Mouse (Mus musculus) heart, adult 2 months (tissue): ENCODE data around the gene Rrp9. TPM values are rescaled to one million over a fixed set of nuclear protein-coding genes. Genes with fewer than 3 reads are reported as not detected.
"Not testable (repeated sequence)": the region's sequence is repeated elsewhere in the genome, so short reads cannot be mapped to it uniquely, and the experiment has no call there.

Source experiments
- DNase-seq, 2 experiments: peaks; one replicate each; pipeline ENCODE4 v3.0.0; 2021
- H3K27ac ChIP-seq: fragments of 200-600 bp; 2 replicates; pipeline ENCODE4 v1.8.1; 2022
- H3K27me3 ChIP-seq: fragments of 200-500 bp; 2 replicates; pipeline ENCODE4 v1.6.1; 2012; ENCODE audit warnings: mild to moderate bottlenecking, low read length, inconsistent platforms, mixed read lengths; ENCODE audit not compliant: control insufficient read depth, insufficient read depth
- H3K36me3 ChIP-seq: fragments of 200-500 bp; 2 replicates; pipeline ENCODE4 v1.6.1; 2012; ENCODE audit warnings: low read length, inconsistent platforms; ENCODE audit not compliant: control insufficient read depth, insufficient read depth
- H3K4me1 ChIP-seq: fragments of 200-500 bp; 2 replicates; pipeline ENCODE4 v1.6.1; 2011; ENCODE audit warnings: low read length; ENCODE audit not compliant: control insufficient read depth, insufficient read depth
- H3K4me3 ChIP-seq: fragments of 200-600 bp; 2 replicates; pipeline ENCODE4 v1.8.1; 2022
- H3K79me2 ChIP-seq: fragments of 200-500 bp; replicated peaks from 2 replicates; pipeline ENCODE4 v1.6.1; 2012; ENCODE audit warnings: mild to moderate bottlenecking, inconsistent platforms, low read length, moderate library complexity, mixed read lengths; ENCODE audit not compliant: control insufficient read depth, insufficient read depth
- H3K9ac ChIP-seq: fragments of 200-500 bp; 2 replicates; pipeline ENCODE4 v1.6.1; 2012; ENCODE audit warnings: low read depth, mild to moderate bottlenecking, control low read depth, inconsistent platforms, low read length, mixed read lengths
- CTCF ChIP-seq: fragments of 200-600 bp; IDR thresholded peaks from 2 replicates; pipeline ENCODE4 v1.8.1; 2022; ENCODE audit warnings: antibody characterized with exemption, mild to moderate bottlenecking, moderate library complexity
- EP300 ChIP-seq: fragments of 200-500 bp; IDR thresholded peaks from 2 replicates; pipeline ENCODE4 v1.6.1; 2011; ENCODE audit warnings: low read depth, low read length, control low read depth; ENCODE audit not compliant: insufficient read depth
- POLR2A ChIP-seq: fragments of 200-500 bp; IDR thresholded peaks from 2 replicates; pipeline ENCODE4 v1.6.1; 2011; ENCODE audit warnings: mild to moderate bottlenecking, low read depth, low read length, control low read depth; ENCODE audit not compliant: insufficient read depth
- WGBS: fragments of 180-500 bp; shearing (Covaris S2); methylation state at CpG from one replicate; pipeline ENCODE4 v1.1.7; 2018; 5-methylcytosine and 5-hydroxymethylcytosine counted together
- intact Hi-C: fragments of 180-260 bp; cut with DNase I; formaldehyde crosslinking; loops from one replicate; pipeline ENCODE4 v1.15.1; 2025
- polyA plus RNA-seq: library from polyadenylated mRNA; depleted of rRNA; stranded (reverse); fragments of >200 nt; gene quantifications from 2 replicates; pipeline ENCODE4 v1.2.3, GENCODE M21; 2012
- total RNA-seq, 2 experiments: library from RNA; stranded (reverse); gene quantifications; 2 replicates each; pipeline ENCODE4 v1.2.3; 2021

Rrp9 gene
- total and polyA plus RNA-seq, 3 experiments = 18.9 to 23.4 (median 21.0) TPM

GRCm38 (mm10) chr9:106485076-106485475 is 9.3 kb downstream of the Rrp9 start:
- intact Hi-C loops = no loop called here
- no peaks in the 10 kb centered on the region for H3K27me3 ChIP-seq
- no peak for DNase-seq
- H3K4me1 ChIP-seq = no peaks in the 10 kb centered on the region
- no peak overlapping the region for H3K4me3 ChIP-seq
- H3K79me2 ChIP-seq = no peaks in the 10 kb centered on the region
- no peaks in the 10 kb centered on the region for H3K36me3 ChIP-seq
- H3K27ac ChIP-seq = no peak overlapping the region
- no peak overlapping the region for H3K9ac ChIP-seq
- WGBS = 91% methylated on average over 10 of the region's 10 CpGs
- TF ChIP-seq EP300 (no peak), POLR2A (no peak), CTCF (no peak)

GRCm38 (mm10) chr9:106487602-106488001 is 11.8 kb downstream of the Rrp9 start:
- H3K4me1 ChIP-seq, H3K4me3 ChIP-seq, H3K27me3 ChIP-seq, H3K36me3 ChIP-seq, H3K27ac ChIP-seq, H3K9ac ChIP-seq, H3K79me2 ChIP-seq, DNase-seq, intact Hi-C loops: not testable (repeated sequence)
- 80% methylated on average over 6 of the region's 6 CpGs for WGBS

GRCm38 (mm10) chr9:106499667-106500066 is 23.9 kb downstream of the Rrp9 start, which contains the start of gene Iqcf1:
Iqcf1 (plus strand) TSS chr9:106499967.
- Histone ChIP-seq H3K4me3 (no peak within 1 kb of the TSS), H3K9ac (no peak within 1 kb of the TSS), H3K36me3 (no peaks in the 10 kb centered on the region), H3K27ac (no peak within 1 kb of the TSS), H3K4me1 (no peaks in the 10 kb centered on the region), H3K79me2 (no peaks in the 10 kb centered on the region), H3K27me3 (no peaks in the 10 kb centered on the region)
- intact Hi-C loops = no loop called here
- DNase-seq = no peak
- TF ChIP-seq CTCF = no peak
- no peak for TF ChIP-seq EP300
- TF ChIP-seq POLR2A = no peak
- WGBS = 89% methylated on average over 6 of the region's 6 CpGs

- Histone ChIP-seq H3K79me2 (no peaks in the 10 kb centered on the region), H3K9ac (no peak overlapping the region), H3K27ac (no peak overlapping the region), H3K4me3 (no peak overlapping the region), H3K4me1 (no peaks in the 10 kb centered on the region), H3K36me3 (no peaks in the 10 kb centered on the region), H3K27me3 (no peaks in the 10 kb centered on the region)
- TF ChIP-seq EP300 = no peak
- TF ChIP-seq POLR2A = no peak
- TF ChIP-seq CTCF = no peak
- intact Hi-C loops = no loop called here
- WGBS = 86% methylated on average over 22 of the region's 22 CpGs
- DNase-seq = no peak
Measured at GRCm38 (mm10) chr9:106501846-106502245, 26.1 kb downstream of the Rrp9 start.

- Histone ChIP-seq H3K4me1 (no peaks in the 10 kb centered on the region), H3K27ac (no peak overlapping the region), H3K27me3 (no peaks in the 10 kb centered on the region), H3K79me2 (no peaks in the 10 kb centered on the region), H3K9ac (no peak overlapping the region), H3K4me3 (no peak overlapping the region), H3K36me3 (no peaks in the 10 kb centered on the region)
- DNase-seq = no peak
- WGBS = 76% methylated on average over 6 of the region's 6 CpGs
- intact Hi-C loops = no loop called here
- no peak for TF ChIP-seq EP300
- TF ChIP-seq CTCF = no peak
- no peak for TF ChIP-seq POLR2A
Measured at GRCm38 (mm10) chr9:106504246-106504645, 28.5 kb downstream of the Rrp9 start.

- no peaks in the 10 kb centered on the region for H3K27me3 ChIP-seq
Measured at GRCm38 (mm10) chr9:106509356-106509755, 33.6 kb downstream of the Rrp9 start.

More at GRCm38 (mm10) chr9:106509356-106509755, 33.6 kb downstream of the Rrp9 start:
- intact Hi-C loops = no loop called here
- H3K4me3 ChIP-seq = no peak overlapping the region
- H3K9ac ChIP-seq = no peak overlapping the region
- H3K27ac ChIP-seq = no peak overlapping the region
- DNase-seq = no peak
- no peaks in the 10 kb centered on the region for H3K79me2 ChIP-seq
- 85% methylated on average over 10 of the region's 10 CpGs for WGBS
- H3K36me3 ChIP-seq = no peaks in the 10 kb centered on the region
- TF ChIP-seq CTCF = no peak
- no peak for TF ChIP-seq EP300
- no peak for TF ChIP-seq POLR2A
- no peaks in the 10 kb centered on the region for H3K4me1 ChIP-seq
